Mouse (Mus musculus) forebrain, embryonic 14.5 days (tissue): ENCODE measurements at regions not wholly inside any gene's neighbourhood (a gene's known extent, or its start where the extent isn't known, plus 50 kb on each side); places are given as distances from the start of the nearest gene placed in this dataset.

Experiments used
- ATAC-seq: fragments of 200-750 bp; cut with Nextera tagmentation; 2 replicates; pipeline ENCODE4 v1.8.0; 2017; ENCODE audit warnings: mild to moderate bottlenecking, moderate library complexity
- DNase-seq: peaks from one replicate; pipeline ENCODE4 v3.0.0-alpha.2; 2015; ENCODE audit warnings: low spot score
- H3K27ac ChIP-seq: fragments of 300-500 bp; sonication (generic); 2 replicates; pipeline ENCODE4 v1.5.1; 2014; ENCODE audit warnings: low read depth, mild to moderate bottlenecking, control low read depth, low read length, moderate library complexity
- H3K27me3 ChIP-seq: fragments of 300-500 bp; sonication (generic); replicated peaks from 2 replicates; pipeline ENCODE4 v1.6.1; 2014; ENCODE audit warnings: low read length, control low read depth, mixed read lengths; ENCODE audit not compliant: control insufficient read depth, insufficient read depth
- H3K36me3 ChIP-seq: fragments of 300-500 bp; sonication (generic); 2 replicates; pipeline ENCODE4 v1.6.1; 2014; ENCODE audit warnings: low read length, control low read depth; ENCODE audit not compliant: control insufficient read depth, insufficient read depth
- H3K4me1 ChIP-seq: fragments of 300-500 bp; sonication (generic); 2 replicates; pipeline ENCODE4 v1.6.1; 2014; ENCODE audit warnings: antibody characterized with exemption, low read length, control low read depth; ENCODE audit not compliant: control insufficient read depth, insufficient read depth
- H3K4me2 ChIP-seq: fragments of 300-500 bp; sonication (generic); 2 replicates; pipeline ENCODE4 v1.6.1; 2014; ENCODE audit warnings: mild to moderate bottlenecking, control low read depth, low read length
- H3K4me3 ChIP-seq: fragments of 300-500 bp; sonication (generic); 2 replicates; pipeline ENCODE4 v1.5.1; 2014; ENCODE audit warnings: low read depth, low read length, control low read depth
- H3K9ac ChIP-seq: fragments of 300-500 bp; sonication (generic); 2 replicates; pipeline ENCODE4 v1.6.1; 2014; ENCODE audit warnings: mild to moderate bottlenecking, low read length, control low read depth, moderate library complexity
- H3K9me3 ChIP-seq: fragments of 300-500 bp; sonication (generic); replicated peaks from 2 replicates; pipeline ENCODE4 v1.6.1; 2016; ENCODE audit warnings: low read length, control low read depth, mixed read lengths; ENCODE audit not compliant: control insufficient read depth
- WGBS: fragments of 180-500 bp; shearing (Covaris S2); extraction: QIAGEN DNeasy Blood & Tissue Kit; methylation state at CpG from one replicate; pipeline ENCODE4 v1.1.7; 2014; 5-methylcytosine and 5-hydroxymethylcytosine counted together

DNA sequence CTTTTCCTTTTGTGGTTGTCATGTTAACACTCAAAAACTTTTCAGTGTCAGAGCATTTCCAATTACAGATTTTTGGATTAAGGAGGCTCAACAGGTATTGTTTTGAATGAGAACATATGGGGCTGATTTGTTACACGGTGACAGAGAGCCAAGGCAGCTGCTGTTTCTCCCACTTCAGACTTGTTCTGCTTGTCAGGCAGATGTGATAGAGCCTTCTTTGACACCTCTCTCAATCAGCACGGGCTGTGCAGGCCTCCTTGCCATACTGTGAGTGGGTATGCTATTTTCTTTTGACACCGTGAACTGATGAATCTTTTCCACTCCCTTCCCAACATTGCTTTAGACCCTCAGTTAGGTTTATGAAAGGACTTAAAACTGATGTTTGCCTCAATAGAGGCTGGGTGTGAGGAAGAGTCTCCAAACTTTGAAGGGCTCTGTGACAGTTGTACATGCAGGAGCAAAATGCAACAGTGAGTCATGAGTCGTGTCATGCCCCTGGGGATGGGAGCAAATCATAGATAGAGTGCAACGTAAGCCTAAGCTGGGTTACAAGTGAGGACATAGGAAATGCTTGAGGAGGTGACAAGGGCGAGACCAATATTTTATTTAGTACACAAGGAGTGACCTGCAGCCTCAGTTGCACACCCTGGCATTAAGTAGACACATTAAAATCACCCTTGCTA lies 317.4 kb downstream of the Ccser2 start:
- DNase-seq (peak; percentile 29), ATAC-seq (no peak)
- Histone ChIP-seq H3K9ac (no peak overlapping the region), H3K4me3 (no peak overlapping the region), H3K4me1 (0 out of 2 replicates have a peak, but pooled peaks cover 5% of the 10 kb centered on the region), H3K4me2 (no peak overlapping the region), H3K36me3 (no peaks in the 10 kb centered on the region), H3K27me3 (no peaks in the 10 kb centered on the region), H3K27ac (no peak overlapping the region), H3K9me3 (no peaks in the 10 kb centered on the region)
- WGBS: 76% methylated on average over 6 of the region's 6 CpGs

DNA sequence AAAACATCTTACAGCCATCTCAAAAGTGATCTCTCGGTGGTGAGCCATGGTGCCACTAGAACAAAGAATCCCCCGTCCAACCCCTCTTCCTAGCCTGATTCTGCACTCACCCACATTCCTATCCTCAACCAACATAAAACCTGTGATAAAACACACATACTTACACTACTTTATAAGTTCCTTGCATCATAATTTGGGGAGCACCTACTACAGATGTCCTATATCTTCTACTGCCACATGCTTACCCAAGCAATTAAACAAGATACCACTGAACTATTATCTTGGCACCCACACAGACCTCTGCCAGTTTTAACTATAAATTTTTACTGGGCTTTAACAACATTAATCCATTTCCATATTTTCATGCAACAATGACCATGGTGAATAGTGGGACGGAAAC lies 321.9 kb downstream of the Ccser2 start:
- no peak for ATAC-seq
- no peaks in the 10 kb centered on the region for H3K36me3 ChIP-seq

DNA sequence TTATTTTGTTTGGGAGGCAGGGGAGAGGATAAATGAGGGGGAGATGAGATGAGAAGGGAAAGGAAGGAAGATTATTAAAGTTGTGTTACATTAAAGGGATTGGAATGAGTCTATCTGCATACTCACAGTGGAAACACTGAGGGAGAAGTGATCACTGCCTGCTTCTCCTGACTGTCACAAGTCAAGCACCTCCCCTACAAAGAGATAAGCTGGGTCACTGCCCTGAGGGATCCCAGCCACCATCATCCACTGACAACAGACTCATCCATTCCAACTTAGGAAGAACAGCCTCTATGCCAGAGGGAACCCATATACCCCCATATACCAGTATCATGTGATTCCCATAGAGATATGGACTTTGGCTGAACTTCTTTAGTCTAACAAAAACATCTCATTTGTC lies 322.3 kb downstream of the Ccser2 start:
- no peaks in the 10 kb centered on the region for H3K9me3 ChIP-seq
- no peaks in the 10 kb centered on the region for H3K4me1 ChIP-seq
- H3K27me3 ChIP-seq: no peaks in the 10 kb centered on the region
- no peak overlapping the region for H3K4me2 ChIP-seq
- ATAC-seq (no peak), DNase-seq (no peak)
- no peak overlapping the region for H3K4me3 ChIP-seq
- H3K9ac ChIP-seq: no peak overlapping the region
- no peak overlapping the region for H3K27ac ChIP-seq
- H3K36me3 ChIP-seq: no peaks in the 10 kb centered on the region

More for the DNA sequence above, 321.9 kb downstream of the Ccser2 start:
- H3K27ac ChIP-seq: no peak overlapping the region
- no peak overlapping the region for H3K4me2 ChIP-seq
- no peak overlapping the region for H3K9ac ChIP-seq
- no peaks in the 10 kb centered on the region for H3K9me3 ChIP-seq
- no peaks in the 10 kb centered on the region for H3K4me1 ChIP-seq
- no peaks in the 10 kb centered on the region for H3K27me3 ChIP-seq
- 82% methylated on average over 3 of the region's 3 CpGs for WGBS
- no peak for DNase-seq
- no peak overlapping the region for H3K4me3 ChIP-seq

DNA sequence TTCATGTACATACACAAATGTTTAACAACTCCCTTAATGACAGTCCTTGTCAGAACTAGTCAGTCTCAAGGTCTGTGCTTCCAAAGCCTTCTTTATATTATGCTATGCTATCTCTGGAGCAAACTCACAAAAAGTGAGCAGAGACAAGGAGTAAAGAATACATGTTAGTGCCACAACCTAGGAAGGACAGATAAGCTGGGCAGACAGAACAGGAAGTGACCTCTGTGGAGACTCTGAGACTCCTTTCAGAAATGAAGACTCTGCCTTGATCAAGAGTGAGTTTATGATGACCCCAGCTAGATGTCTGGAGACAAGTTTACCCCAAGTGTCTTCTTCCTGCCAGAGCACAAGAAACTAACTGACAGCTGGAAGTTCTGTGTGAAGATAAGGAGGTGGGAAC lies 343.8 kb downstream of the Ccser2 start:
- Histone ChIP-seq H3K27ac (no peak overlapping the region), H3K36me3 (no peaks in the 10 kb centered on the region), H3K4me1 (no peaks in the 10 kb centered on the region), H3K27me3 (no peaks in the 10 kb centered on the region), H3K9ac (no peak overlapping the region), H3K4me3 (no peak overlapping the region), H3K4me2 (no peak overlapping the region), H3K9me3 (no peaks in the 10 kb centered on the region)
- no peak for ATAC-seq
- DNase-seq: no peak

DNA sequence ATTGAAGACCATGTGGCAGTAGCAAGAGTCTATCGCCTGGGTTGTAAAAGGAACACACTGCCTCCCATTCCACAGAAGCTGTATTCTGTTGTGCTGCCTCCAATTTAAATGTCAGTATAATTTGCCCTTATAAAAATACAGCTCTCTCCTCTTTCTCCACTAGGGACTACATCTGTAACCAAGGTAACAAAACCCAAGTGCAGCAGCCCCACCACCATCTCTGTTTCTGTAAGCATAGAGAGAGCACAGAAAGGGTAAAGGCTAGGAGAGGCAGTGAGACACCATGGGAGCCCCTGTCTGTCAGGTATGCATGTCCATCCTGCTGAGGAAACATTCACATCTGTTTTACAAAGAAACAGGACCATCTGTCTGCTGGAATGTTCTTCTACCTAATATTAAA lies 344.4 kb downstream of the Ccser2 start:
- ATAC-seq (no peak), DNase-seq (peak; percentile 22)
- Histone ChIP-seq H3K4me1 (no peaks in the 10 kb centered on the region), H3K9ac (no peak overlapping the region), H3K27ac (no peak overlapping the region; the same call in 1 of the 2 replicates), H3K9me3 (no peaks in the 10 kb centered on the region), H3K4me2 (no peak overlapping the region), H3K4me3 (no peak overlapping the region), H3K36me3 (no peaks in the 10 kb centered on the region), H3K27me3 (no peaks in the 10 kb centered on the region)
- WGBS: 82% methylated on average over 1 of the region's 1 CpGs

DNA sequence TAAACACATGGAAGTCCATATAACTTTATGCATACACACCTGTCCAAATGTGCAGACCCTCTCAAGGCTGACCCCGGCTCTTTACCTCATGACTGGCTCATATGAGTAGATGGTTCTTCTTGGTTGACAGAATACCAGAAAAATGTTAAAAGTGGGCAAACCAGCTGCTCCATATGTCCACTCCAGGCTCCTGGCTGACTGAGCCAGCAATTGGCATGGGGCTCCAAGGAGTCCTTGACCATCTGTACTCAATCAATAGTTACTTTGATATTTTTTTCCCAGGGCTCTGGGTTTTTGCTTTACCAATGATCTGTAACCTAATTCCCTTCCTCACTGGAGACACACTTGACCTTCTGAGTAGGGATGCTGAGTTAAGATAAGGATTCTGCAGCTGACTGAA lies 345.5 kb downstream of the Ccser2 start:
- no peaks in the 10 kb centered on the region for H3K36me3 ChIP-seq
- H3K4me3 ChIP-seq: no peak overlapping the region
- ATAC-seq: no peak
- H3K9me3 ChIP-seq: no peaks in the 10 kb centered on the region
- H3K27ac ChIP-seq: no peak overlapping the region
- no peak overlapping the region for H3K4me2 ChIP-seq
- no peak overlapping the region for H3K9ac ChIP-seq
- H3K4me1 ChIP-seq: no peaks in the 10 kb centered on the region
- 100% methylated on average over 1 of the region's 1 CpGs for WGBS
- H3K27me3 ChIP-seq: no peaks in the 10 kb centered on the region
- DNase-seq: no peak

DNA sequence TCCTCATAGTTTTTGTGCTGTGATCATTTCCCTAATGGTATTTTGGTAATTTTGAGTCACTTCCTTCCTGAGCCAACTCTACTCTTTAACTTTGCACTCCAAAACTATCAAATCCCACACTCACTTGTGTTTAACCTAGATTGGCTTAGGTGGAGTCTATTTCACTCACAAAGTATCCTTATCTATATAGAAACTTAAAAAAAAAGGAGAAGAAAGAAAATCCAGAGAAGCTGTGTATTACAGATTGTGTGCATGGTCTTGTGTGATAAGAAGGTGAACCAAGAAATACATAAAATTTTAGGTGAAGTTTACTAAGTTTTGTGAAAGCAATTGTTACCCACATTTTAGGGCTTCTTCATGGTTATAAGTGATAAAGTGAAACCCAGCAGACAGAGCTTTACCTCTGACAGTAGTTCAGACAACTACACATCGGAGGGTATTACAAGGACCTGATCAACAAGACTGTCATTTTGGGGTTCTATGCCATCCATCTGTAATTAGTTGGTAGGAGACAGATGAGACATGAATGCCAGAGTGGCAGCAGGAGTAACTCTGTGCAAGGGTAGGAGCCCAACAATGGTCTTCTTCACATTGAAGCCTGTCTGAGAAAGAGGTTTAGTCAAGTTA lies 350.0 kb downstream of the Ccser2 start:
- no peak for ATAC-seq
- H3K4me1 ChIP-seq: no peaks in the 10 kb centered on the region
- 90% methylated on average over 1 of the region's 1 CpGs for WGBS

DNA sequence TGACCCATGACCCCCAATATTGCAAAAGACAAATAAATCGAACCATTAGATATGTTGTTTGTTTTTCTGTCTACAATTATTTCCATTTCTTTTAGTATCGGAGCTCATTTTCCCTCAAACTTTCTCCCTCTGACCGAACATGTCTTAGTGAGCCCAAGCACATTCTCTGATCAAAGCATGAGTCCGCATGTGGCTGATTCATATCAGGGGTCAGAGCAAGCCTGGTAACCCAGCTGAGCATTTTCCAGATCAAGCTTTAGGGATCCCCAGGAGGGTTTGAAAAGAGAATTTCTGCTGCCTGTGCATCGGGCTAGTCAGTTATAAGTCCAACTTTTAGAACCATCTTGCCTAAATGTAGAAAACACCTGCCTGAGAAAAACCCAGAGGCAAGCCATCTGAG lies 350.6 kb downstream of the Ccser2 start:
- no peaks in the 10 kb centered on the region for H3K36me3 ChIP-seq

More for the DNA sequence above, 350.0 kb downstream of the Ccser2 start:
- no peak overlapping the region for H3K4me2 ChIP-seq
- no peak overlapping the region for H3K4me3 ChIP-seq
- no peaks in the 10 kb centered on the region for H3K27me3 ChIP-seq
- H3K9me3 ChIP-seq: no peaks in the 10 kb centered on the region
- H3K9ac ChIP-seq: no peak overlapping the region
- no peak for DNase-seq
- no peaks in the 10 kb centered on the region for H3K36me3 ChIP-seq
- no peak overlapping the region for H3K27ac ChIP-seq

DNA sequence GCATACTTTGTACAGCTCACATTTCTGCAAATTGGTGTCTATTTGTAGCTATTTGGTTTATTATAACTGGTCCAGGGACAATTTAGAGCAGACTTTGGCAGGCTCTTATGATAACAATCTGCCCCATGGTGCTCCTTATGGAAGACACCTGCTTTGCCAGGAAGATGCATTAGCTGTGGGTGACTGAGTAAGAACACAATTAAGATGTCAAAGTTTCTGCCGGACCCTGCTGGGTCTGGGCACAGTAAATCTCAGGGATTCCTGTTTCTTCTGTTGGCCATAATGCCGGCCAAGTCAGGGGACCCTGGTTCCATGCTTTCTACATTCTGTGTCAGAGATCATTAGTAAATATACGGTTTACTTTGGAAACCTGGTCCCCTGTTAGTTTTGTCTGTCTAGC lies 353.7 kb downstream of the Ccser2 start:
- Histone ChIP-seq H3K4me1 (no peaks in the 10 kb centered on the region), H3K4me2 (no peak overlapping the region)
- DNase-seq: no peak

More for the DNA sequence above, 350.6 kb downstream of the Ccser2 start:
- WGBS: 91% methylated on average over 5 of the region's 5 CpGs
- Histone ChIP-seq H3K27ac (no peak overlapping the region), H3K4me1 (no peaks in the 10 kb centered on the region), H3K27me3 (no peaks in the 10 kb centered on the region), H3K9ac (no peak overlapping the region), H3K9me3 (no peaks in the 10 kb centered on the region), H3K4me2 (no peak overlapping the region), H3K4me3 (no peak overlapping the region)
- DNase-seq (no peak), ATAC-seq (no peak)

More for the DNA sequence above, 353.7 kb downstream of the Ccser2 start:
- 86% methylated on average over 3 of the region's 3 CpGs for WGBS
- no peak overlapping the region for H3K4me3 ChIP-seq
- H3K9ac ChIP-seq: no peak overlapping the region
- H3K27me3 ChIP-seq: no peaks in the 10 kb centered on the region
- H3K27ac ChIP-seq: no peak overlapping the region
- H3K9me3 ChIP-seq: no peaks in the 10 kb centered on the region
- no peak for ATAC-seq
- no peaks in the 10 kb centered on the region for H3K36me3 ChIP-seq
